Mouse (Mus musculus): Measurements from ENCODE around the gene Saa4. TPM values are rescaled to one million over a fixed set of nuclear protein-coding genes. Genes with fewer than 3 reads are reported as not detected.

Saa4 gene
- polyA plus RNA-seq, 1 experiment from 2014 or later, result not detected

GRCm38 (mm10) chr7:46723849-46724248 is 8.6 kb downstream of the Saa4 start:
- no peak overlapping the region for H3K9ac ChIP-seq (ENCODE audit: low read length)
- no peak overlapping the region for H3K4me2 ChIP-seq (ENCODE audit: low read depth, severe bottlenecking)
- 91% methylated on average over 3 of the region's 3 CpGs for WGBS
- no peak overlapping the region for H3K27ac ChIP-seq (replicated peaks; ENCODE audit: low read depth, low read length)
- no peaks in the 10 kb centered on the region for H3K9me3 ChIP-seq (ENCODE audit: control insufficient read depth, low read length)
- DNase-seq (ENCODE audit: low spot score), result no peak
- no peak overlapping the region for H3K4me3 ChIP-seq (ENCODE audit: low read depth, low read length)
- no peaks in the 10 kb centered on the region for H3K27me3 ChIP-seq (ENCODE audit: control insufficient read depth, insufficient read depth, low read length)
- H3K36me3 ChIP-seq (ENCODE audit: control insufficient read depth, insufficient read depth, low read length), result no peaks in the 10 kb centered on the region
- H3K4me1 ChIP-seq (ENCODE audit: control insufficient read depth, insufficient read depth, low read length), result no peaks in the 10 kb centered on the region
- no peak for ATAC-seq (ENCODE audit: insufficient number of reproducible peaks, low FRiP score, low TSS enrichment, low read depth)

- 91% methylated on average over 6 of the region's 6 CpGs for WGBS
- ATAC-seq (ENCODE audit: insufficient number of reproducible peaks, low FRiP score, low TSS enrichment, low read depth), result no peak
Observed at GRCm38 (mm10) chr7:46723354-46723753, 9.0 kb downstream of the Saa4 start.

GRCm38 (mm10) chr7:46720460-46720859 is 11.9 kb downstream of the Saa4 start:
- H3K27ac ChIP-seq (replicated peaks; ENCODE audit: low read depth, low read length), result no peak overlapping the region
- H3K9me3 ChIP-seq (ENCODE audit: control insufficient read depth, low read length), result no peaks in the 10 kb centered on the region
- 84% methylated on average over 9 of the region's 9 CpGs for WGBS
- H3K36me3 ChIP-seq (ENCODE audit: control insufficient read depth, insufficient read depth, low read length), result no peaks in the 10 kb centered on the region
- no peaks in the 10 kb centered on the region for H3K4me1 ChIP-seq (ENCODE audit: control insufficient read depth, insufficient read depth, low read length)
- H3K9ac ChIP-seq (ENCODE audit: low read length), result no peak overlapping the region
- DNase-seq (ENCODE audit: low spot score) (no peak), ATAC-seq (ENCODE audit: insufficient number of reproducible peaks, low FRiP score, low TSS enrichment, low read depth) (no peak)
- no peak overlapping the region for H3K4me2 ChIP-seq (ENCODE audit: low read depth, severe bottlenecking)
- H3K27me3 ChIP-seq (ENCODE audit: control insufficient read depth, insufficient read depth, low read length), result no peaks in the 10 kb centered on the region
- H3K4me3 ChIP-seq (ENCODE audit: low read depth, low read length), result no peak overlapping the region

More at GRCm38 (mm10) chr7:46723354-46723753, 9.0 kb downstream of the Saa4 start:
- Histone ChIP-seq H3K27ac (replicated peaks; ENCODE audit: low read depth, low read length) (no peak overlapping the region), H3K9ac (ENCODE audit: low read length) (no peak overlapping the region), H3K36me3 (ENCODE audit: control insufficient read depth, insufficient read depth, low read length) (no peaks in the 10 kb centered on the region), H3K9me3 (ENCODE audit: control insufficient read depth, low read length) (no peaks in the 10 kb centered on the region), H3K4me2 (ENCODE audit: low read depth, severe bottlenecking) (no peak overlapping the region), H3K4me1 (ENCODE audit: control insufficient read depth, insufficient read depth, low read length) (no peaks in the 10 kb centered on the region), H3K27me3 (ENCODE audit: control insufficient read depth, insufficient read depth, low read length) (no peaks in the 10 kb centered on the region), H3K4me3 (ENCODE audit: low read depth, low read length) (no peak overlapping the region)
- DNase-seq (ENCODE audit: low spot score), result no peak

- 82% methylated on average over 7 of the region's 7 CpGs for WGBS
- no peaks in the 10 kb centered on the region for H3K27me3 ChIP-seq (ENCODE audit: control insufficient read depth, insufficient read depth, low read length)
- no peak overlapping the region for H3K27ac ChIP-seq (replicated peaks; ENCODE audit: low read depth, low read length)
- no peak overlapping the region for H3K4me2 ChIP-seq (ENCODE audit: low read depth, severe bottlenecking)
- H3K4me1 ChIP-seq (ENCODE audit: control insufficient read depth, insufficient read depth, low read length), result no peaks in the 10 kb centered on the region
- no peaks in the 10 kb centered on the region for H3K36me3 ChIP-seq (ENCODE audit: control insufficient read depth, insufficient read depth, low read length)
- ATAC-seq (ENCODE audit: insufficient number of reproducible peaks, low FRiP score, low TSS enrichment, low read depth) (no peak), DNase-seq (ENCODE audit: low spot score) (no peak)
- H3K9me3 ChIP-seq (ENCODE audit: control insufficient read depth, low read length), result no peaks in the 10 kb centered on the region
- H3K9ac ChIP-seq (ENCODE audit: low read length), result no peak overlapping the region
- no peak overlapping the region for H3K4me3 ChIP-seq (ENCODE audit: low read depth, low read length)
Observed at GRCm38 (mm10) chr7:46719526-46719925, 12.9 kb downstream of the Saa4 start.

GRCm38 (mm10) chr7:46718591-46719270 is 13.7 kb downstream of the Saa4 start:
- ATAC-seq (ENCODE audit: insufficient number of reproducible peaks, low FRiP score, low TSS enrichment, low read depth), result no peak

GRCm38 (mm10) chr7:46716897-46717296 is 15.5 kb downstream of the Saa4 start:
- no peaks in the 10 kb centered on the region for H3K27me3 ChIP-seq (ENCODE audit: control insufficient read depth, insufficient read depth, low read length)
- no peaks in the 10 kb centered on the region for H3K36me3 ChIP-seq (ENCODE audit: control insufficient read depth, insufficient read depth, low read length)
- H3K4me1 ChIP-seq (ENCODE audit: control insufficient read depth, insufficient read depth, low read length), result no peaks in the 10 kb centered on the region
- H3K27ac ChIP-seq (replicated peaks; ENCODE audit: low read depth, low read length), result no peak overlapping the region
- no peaks in the 10 kb centered on the region for H3K9me3 ChIP-seq (ENCODE audit: control insufficient read depth, low read length)
- H3K9ac ChIP-seq (ENCODE audit: low read length), result no peak overlapping the region
- ATAC-seq (ENCODE audit: insufficient number of reproducible peaks, low FRiP score, low TSS enrichment, low read depth) (no peak), DNase-seq (ENCODE audit: low spot score) (no peak)
- WGBS, result 53% methylated on average over 5 of the region's 5 CpGs
- no peak overlapping the region for H3K4me2 ChIP-seq (ENCODE audit: low read depth, severe bottlenecking)
- no peak overlapping the region for H3K4me3 ChIP-seq (ENCODE audit: low read depth, low read length)

More at GRCm38 (mm10) chr7:46718591-46719270, 13.7 kb downstream of the Saa4 start:
- Histone ChIP-seq H3K27me3 (ENCODE audit: control insufficient read depth, insufficient read depth, low read length) (no peaks in the 10 kb centered on the region), H3K27ac (replicated peaks; ENCODE audit: low read depth, low read length) (no peak overlapping the region), H3K9ac (ENCODE audit: low read length) (no peak overlapping the region), H3K9me3 (ENCODE audit: control insufficient read depth, low read length) (no peaks in the 10 kb centered on the region), H3K4me1 (ENCODE audit: control insufficient read depth, insufficient read depth, low read length) (no peaks in the 10 kb centered on the region), H3K4me3 (ENCODE audit: low read depth, low read length) (no peak overlapping the region), H3K4me2 (ENCODE audit: low read depth, severe bottlenecking) (no peak overlapping the region), H3K36me3 (ENCODE audit: control insufficient read depth, insufficient read depth, low read length) (no peaks in the 10 kb centered on the region)
- no peak for DNase-seq (ENCODE audit: low spot score)
- 86% methylated on average over 7 of the region's 7 CpGs for WGBS

GRCm38 (mm10) chr7:46715600-46715999 is 16.8 kb downstream of the Saa4 start, which contains the start of gene Saa3:
Saa3 (minus strand) TSS chr7:46715700.
- H3K27me3 ChIP-seq (ENCODE audit: control insufficient read depth, insufficient read depth, low read length), result no peaks in the 10 kb centered on the region
- no peak within 1 kb of the TSS for H3K27ac ChIP-seq (replicated peaks; ENCODE audit: low read depth, low read length)
- DNase-seq (ENCODE audit: low spot score) (no peak), ATAC-seq (ENCODE audit: insufficient number of reproducible peaks, low FRiP score, low TSS enrichment, low read depth) (no peak)
- no peak within 1 kb of the TSS for H3K4me2 ChIP-seq (ENCODE audit: low read depth, severe bottlenecking)
- no peaks in the 10 kb centered on the region for H3K9me3 ChIP-seq (ENCODE audit: control insufficient read depth, low read length)
- 89% methylated on average over 5 of the region's 5 CpGs for WGBS
- no peak within 1 kb of the TSS for H3K4me3 ChIP-seq (ENCODE audit: low read depth, low read length)
- no peaks in the 10 kb centered on the region for H3K36me3 ChIP-seq (ENCODE audit: control insufficient read depth, insufficient read depth, low read length)
- H3K4me1 ChIP-seq (ENCODE audit: control insufficient read depth, insufficient read depth, low read length), result no peaks in the 10 kb centered on the region
- no peak within 1 kb of the TSS for H3K9ac ChIP-seq (ENCODE audit: low read length)

- no peak overlapping the region for H3K4me2 ChIP-seq (ENCODE audit: low read depth, severe bottlenecking)
- DNase-seq (ENCODE audit: low spot score) (peak; percentile 72), ATAC-seq (ENCODE audit: insufficient number of reproducible peaks, low FRiP score, low TSS enrichment, low read depth) (no peak)
- H3K9ac ChIP-seq (ENCODE audit: low read length), result no peak overlapping the region
- H3K27ac ChIP-seq (replicated peaks; ENCODE audit: low read depth, low read length), result no peak overlapping the region
- 31% methylated on average over 6 of the region's 6 CpGs for WGBS
- H3K9me3 ChIP-seq (ENCODE audit: control insufficient read depth, low read length), result no peaks in the 10 kb centered on the region
- no peaks in the 10 kb centered on the region for H3K36me3 ChIP-seq (ENCODE audit: control insufficient read depth, insufficient read depth, low read length)
- H3K4me1 ChIP-seq (ENCODE audit: control insufficient read depth, insufficient read depth, low read length), result no peaks in the 10 kb centered on the region
- no peaks in the 10 kb centered on the region for H3K27me3 ChIP-seq (ENCODE audit: control insufficient read depth, insufficient read depth, low read length)
- H3K4me3 ChIP-seq (ENCODE audit: low read depth, low read length), result no peak overlapping the region
Observed at GRCm38 (mm10) chr7:46714518-46714917, 17.9 kb downstream of the Saa4 start.

- 71% methylated on average over 6 of the region's 6 CpGs for WGBS
- no peak for ATAC-seq (ENCODE audit: insufficient number of reproducible peaks, low FRiP score, low TSS enrichment, low read depth)
- DNase-seq (ENCODE audit: low spot score), result no peak
- no peak overlapping the region for H3K4me2 ChIP-seq (ENCODE audit: low read depth, severe bottlenecking)
- H3K27me3 ChIP-seq (ENCODE audit: control insufficient read depth, insufficient read depth, low read length), result no peaks in the 10 kb centered on the region
- H3K4me3 ChIP-seq (ENCODE audit: low read depth, low read length), result no peak overlapping the region
- H3K9ac ChIP-seq (ENCODE audit: low read length), result no peak overlapping the region
- H3K36me3 ChIP-seq (ENCODE audit: control insufficient read depth, insufficient read depth, low read length), result no peaks in the 10 kb centered on the region
- H3K27ac ChIP-seq (replicated peaks; ENCODE audit: low read depth, low read length), result no peak overlapping the region
- H3K9me3 ChIP-seq (ENCODE audit: control insufficient read depth, low read length), result no peaks in the 10 kb centered on the region
- no peaks in the 10 kb centered on the region for H3K4me1 ChIP-seq (ENCODE audit: control insufficient read depth, insufficient read depth, low read length)
Observed at GRCm38 (mm10) chr7:46712250-46712649, 20.2 kb downstream of the Saa4 start.
